Mouse (Mus musculus) heart, postnatal 10 days (tissue): Measurements from ENCODE around the gene Clcn6. TPM values are rescaled to one million over a fixed set of nuclear protein-coding genes. Genes with fewer than 3 reads are reported as not detected.

Experiments used
- DNase-seq, 2 experiments: peaks; one replicate each; pipeline ENCODE4 v3.0.0; 2021
- intact Hi-C: fragments of 180-260 bp; cut with DNase I; formaldehyde crosslinking; loops from one replicate; pipeline ENCODE4 v1.15.1; 2025
- total RNA-seq, 2 experiments: library from RNA; stranded (reverse); gene quantifications; 2 replicates each; pipeline ENCODE4 v1.2.3; 2021

Clcn6 gene
- total RNA-seq, 2 experiments from 2014 or later, result 11.0 to 14.6 TPM

- intact Hi-C loops, result no loop called here
- peak; percentile 80 for DNase-seq
These were observed 2.5 kb upstream of the Clcn6 start for GRCm38 (mm10) chr4:148040933-148041610.

- DNase-seq, result peak; percentile 40 to 48
- intact Hi-C loops, result no loop called here
These were observed 1.6 kb upstream of the Clcn6 start for GRCm38 (mm10) chr4:148040029-148040830.

DNA sequence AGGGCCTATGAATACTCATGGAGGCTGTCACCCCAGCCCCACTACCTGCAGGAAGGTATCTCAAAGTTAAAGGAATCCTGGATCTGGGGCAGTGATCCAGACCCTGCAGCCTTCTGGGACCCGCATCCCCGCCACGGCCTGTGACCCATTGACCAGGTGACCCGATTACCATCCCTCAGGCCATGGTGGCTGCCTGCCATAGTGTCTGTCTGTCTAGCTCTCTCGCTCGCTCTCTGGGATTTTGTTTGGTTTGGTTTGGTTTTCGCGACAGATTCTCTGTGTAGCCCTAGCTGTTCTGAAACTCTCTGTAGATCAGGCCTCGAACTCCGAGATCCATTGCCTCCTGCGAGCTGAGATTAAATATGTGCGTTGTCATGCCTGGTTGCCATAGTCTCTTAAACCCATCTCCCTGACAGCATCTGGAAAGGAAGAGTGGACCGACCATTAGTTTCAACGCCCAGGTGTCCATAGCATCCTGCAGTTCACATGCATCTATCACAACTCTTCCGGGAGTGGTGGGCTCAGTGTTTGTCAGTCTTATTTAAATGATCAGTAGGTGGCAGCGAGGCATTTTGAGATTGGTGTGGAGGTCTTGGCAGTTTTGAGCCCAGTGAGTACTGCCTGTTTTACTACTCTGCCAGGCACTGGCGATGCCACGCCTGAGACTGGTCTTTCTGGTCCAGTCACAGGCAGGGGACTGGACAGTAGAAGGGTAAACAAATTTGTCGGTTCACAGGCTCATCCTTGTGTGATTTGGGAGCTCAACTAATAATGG is 820 bp upstream of the Clcn6 start:
- DNase-seq, result peak; percentile 23 to 30
- intact Hi-C loops, result no loop called here

- intact Hi-C loops, result no loop called here
- DNase-seq, result no peak
These were observed 482 bp downstream of the Clcn6 start for GRCm38 (mm10) chr4:148038079-148038599.

GRCm38 (mm10) chr4:148035440-148035839 is 3.2 kb downstream of the Clcn6 start:
- DNase-seq, result no peak
- intact Hi-C loops, result no loop called here

GRCm38 (mm10) chr4:148033858-148034410 is 4.7 kb downstream of the Clcn6 start:
- intact Hi-C loops, result no loop called here

GRCm38 (mm10) chr4:148030506-148030905 is 8.1 kb downstream of the Clcn6 start:
- intact Hi-C loops, result no loop called here
- DNase-seq, result no peak

More at GRCm38 (mm10) chr4:148033858-148034410, 4.7 kb downstream of the Clcn6 start:
- no peak for DNase-seq

- no peak for DNase-seq
- intact Hi-C loops, result no loop called here
These were observed 9.3 kb downstream of the Clcn6 start for GRCm38 (mm10) chr4:148029297-148029696.

DNA sequence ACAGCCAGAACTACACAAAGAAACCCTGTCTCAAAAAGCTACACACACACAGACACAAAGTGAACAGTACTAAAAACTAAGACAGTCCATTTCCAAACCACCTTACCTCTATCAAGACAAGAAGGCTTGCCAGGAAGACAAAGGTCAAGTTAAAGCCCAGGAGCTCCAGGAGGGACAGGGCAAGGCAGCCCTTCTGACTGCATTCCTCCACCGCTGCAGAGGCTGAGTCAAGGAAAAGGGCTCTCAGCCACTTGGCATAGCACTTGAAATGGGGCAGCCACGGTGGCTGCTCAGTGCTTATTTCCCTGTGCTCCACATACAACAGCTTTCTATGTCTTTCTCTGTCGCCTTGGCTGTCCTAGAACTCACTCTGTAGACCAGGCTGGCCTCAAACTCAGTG is 14.6 kb downstream of the Clcn6 start:
- no peak for DNase-seq
- intact Hi-C loops, result no loop called here

GRCm38 (mm10) chr4:148018410-148018809 is 20.2 kb downstream of the Clcn6 start:
- DNase-seq, result no peak
- intact Hi-C loops, result no loop called here

- no peak for DNase-seq
- intact Hi-C loops, result no loop called here
These were observed 21.6 kb downstream of the Clcn6 start for GRCm38 (mm10) chr4:148016981-148017380.

- peak in 1 of 2 experiments; percentile 23 for DNase-seq
- intact Hi-C loops, result no loop called here
These were observed 23.2 kb downstream of the Clcn6 start for GRCm38 (mm10) chr4:148015418-148015817.

DNA sequence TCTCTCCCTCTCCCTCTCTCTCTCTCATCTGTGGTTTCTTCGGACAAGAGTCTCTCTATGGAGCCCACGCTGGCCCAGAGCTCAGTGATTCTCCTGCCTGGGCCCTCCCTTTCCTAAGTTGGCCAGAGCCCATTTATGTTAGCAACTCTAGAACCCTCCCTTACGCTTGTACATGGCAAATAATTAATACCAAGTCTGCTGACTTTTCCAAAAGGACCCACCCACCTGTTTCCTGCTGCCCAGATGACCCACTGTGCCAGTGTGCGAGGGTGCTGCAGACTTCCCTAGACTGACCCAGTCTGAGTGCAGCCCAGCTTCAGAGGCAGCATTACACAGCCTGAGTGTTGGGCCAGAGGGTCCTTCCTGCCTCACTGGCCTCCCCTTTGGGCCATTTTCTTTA is 26.4 kb downstream of the Clcn6 start:
- intact Hi-C loops, result no loop called here
- DNase-seq, result no peak

GRCm38 (mm10) chr4:148011332-148011731 is 27.3 kb downstream of the Clcn6 start:
- DNase-seq, result no peak
- intact Hi-C loops, result no loop called here

DNA sequence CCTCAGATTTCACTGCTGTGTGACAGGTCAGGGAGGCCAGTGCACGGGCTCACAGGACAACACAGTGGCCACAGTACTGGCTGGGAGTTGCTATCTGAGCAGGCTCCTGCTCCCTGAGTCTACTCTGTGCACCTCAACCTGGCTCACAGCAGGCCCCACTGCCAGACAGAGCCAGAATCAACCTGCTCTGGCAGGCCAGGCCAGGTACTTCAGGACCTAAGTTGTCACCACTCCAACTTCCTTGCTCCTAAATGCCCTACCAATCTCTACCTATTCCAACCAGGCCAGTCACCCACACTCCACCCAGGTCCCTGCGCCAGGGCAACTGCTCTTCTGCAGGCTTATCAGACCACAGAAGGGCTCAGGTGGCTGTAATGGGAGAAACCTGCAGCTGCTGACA is 29.0 kb downstream of the Clcn6 start:
- no peak for DNase-seq
- intact Hi-C loops, result no loop called here

GRCm38 (mm10) chr4:148008412-148008811 is 30.2 kb downstream of the Clcn6 start:
- peak; percentile 75 to 80 for DNase-seq
- intact Hi-C loops, result loop anchor here (1.0 kb wide), 1 partner anchor 48 kb away; no protein-coding TSS in a partner anchor

DNA sequence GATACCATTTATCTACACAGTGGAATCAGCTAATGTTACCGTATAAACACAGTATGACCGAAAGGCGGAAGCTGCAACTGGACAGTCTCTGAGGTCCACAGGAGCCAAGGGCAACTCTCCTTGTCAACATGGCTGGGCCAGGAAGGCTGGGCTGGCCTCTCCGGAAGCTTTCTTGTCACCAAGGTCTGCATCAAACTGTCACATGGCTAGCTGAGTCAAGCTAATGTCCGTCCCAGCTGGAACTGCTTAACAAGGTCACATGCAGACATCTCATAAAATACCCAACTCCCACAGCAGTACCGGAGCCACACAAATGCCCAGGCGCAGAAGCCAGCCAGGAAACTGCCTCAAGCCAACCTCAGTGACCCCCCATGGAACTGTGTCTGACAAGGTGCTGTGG is 34.3 kb downstream of the Clcn6 start:
- intact Hi-C loops, result no loop called here
- DNase-seq, result peak; percentile 16 to 46

DNA sequence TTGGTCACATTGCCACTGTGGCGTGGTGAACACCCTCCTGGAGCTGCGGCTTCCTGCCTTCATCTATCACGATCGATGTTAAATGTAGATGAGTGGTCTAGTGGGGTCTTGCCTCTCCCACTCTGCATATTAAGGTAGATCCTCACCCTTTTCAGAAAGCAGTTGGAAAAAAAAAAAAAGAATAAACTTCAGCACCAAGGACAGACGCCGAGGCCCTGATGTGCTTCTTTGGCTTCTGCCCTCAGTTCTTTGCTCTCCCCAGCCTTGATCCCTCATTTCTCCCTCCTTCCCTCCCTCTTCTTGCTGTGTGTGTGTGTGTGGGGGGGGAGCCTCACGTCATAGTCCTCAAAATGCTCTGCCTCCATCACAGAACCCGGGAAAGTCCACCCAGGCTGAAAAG is 36.8 kb downstream of the Clcn6 start:
- intact Hi-C loops, result no loop called here
- peak in 1 of 2 experiments; percentile 33 for DNase-seq

- intact Hi-C loops, result no loop called here
- no peak for DNase-seq
These were observed 37.4 kb downstream of the Clcn6 start for GRCm38 (mm10) chr4:148001013-148001789.

GRCm38 (mm10) chr4:148000202-148000772 is 38.3 kb downstream of the Clcn6 start, which contains the start of gene Nppa:
Gene Nppa, plus strand, starts transcription at chr4:148000722.
- intact Hi-C loops, result no loop called here
- DNase-seq, result peak; percentile 23 to 40
